Mouse (Mus musculus): ENCODE measurements around the gene Camkmt. TPM values are rescaled to one million over a fixed set of nuclear protein-coding genes. Genes with fewer than 3 reads are reported as not detected.

The Camkmt gene
- polyA plus RNA-seq, 1 experiment, result 3.4 TPM

DNA sequence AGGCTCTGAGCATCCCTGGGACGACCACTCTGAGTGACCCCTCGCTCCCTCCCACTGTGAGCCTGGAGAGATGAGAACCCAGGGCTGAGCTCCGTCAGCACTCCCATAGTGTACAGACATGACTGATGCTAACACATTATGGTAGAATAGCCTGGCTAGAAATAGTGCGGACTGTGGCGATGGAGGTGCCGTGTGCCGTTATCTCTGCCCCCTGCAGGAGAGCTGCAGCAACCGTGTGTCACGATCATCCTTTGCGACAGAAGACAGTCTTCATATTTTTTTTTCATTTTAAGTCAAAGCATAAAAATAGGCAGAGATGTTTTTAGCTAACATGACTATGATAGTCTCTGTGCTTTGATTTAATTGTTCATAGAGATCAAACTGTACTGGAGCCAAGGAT is 245.1 kb downstream of the Camkmt start:
- DNase-seq, result no peak
- Histone ChIP-seq H3K4me1 (replicated peaks; ENCODE audit: control insufficient read depth, insufficient read depth, low read length) (no peaks in the 10 kb centered on the region), H3K27ac (ENCODE audit: control insufficient read depth, insufficient read depth, low read length) (no peak overlapping the region), H3K4me3 (ENCODE audit: control insufficient read depth, insufficient read depth, low read length) (no peak overlapping the region), H3K27me3 (ENCODE audit: control insufficient read depth, insufficient read depth, low read length) (no peaks in the 10 kb centered on the region), H3K36me3 (ENCODE audit: control insufficient read depth, insufficient read depth, low read length) (no peaks in the 10 kb centered on the region)
- WGBS, result 93% methylated on average over 10 of the region's 10 CpGs
- no peak for TF ChIP-seq CTCF (IDR thresholded peaks at IDR 0.05; ENCODE audit: borderline replicate concordance, control insufficient read depth, extremely low read depth, insufficient read depth, low read length, poor library complexity)
- no peak for TF ChIP-seq POLR2A (IDR thresholded peaks at IDR 0.05; ENCODE audit: control insufficient read depth, extremely low read depth, insufficient read depth, low read length, poor library complexity)

DNA sequence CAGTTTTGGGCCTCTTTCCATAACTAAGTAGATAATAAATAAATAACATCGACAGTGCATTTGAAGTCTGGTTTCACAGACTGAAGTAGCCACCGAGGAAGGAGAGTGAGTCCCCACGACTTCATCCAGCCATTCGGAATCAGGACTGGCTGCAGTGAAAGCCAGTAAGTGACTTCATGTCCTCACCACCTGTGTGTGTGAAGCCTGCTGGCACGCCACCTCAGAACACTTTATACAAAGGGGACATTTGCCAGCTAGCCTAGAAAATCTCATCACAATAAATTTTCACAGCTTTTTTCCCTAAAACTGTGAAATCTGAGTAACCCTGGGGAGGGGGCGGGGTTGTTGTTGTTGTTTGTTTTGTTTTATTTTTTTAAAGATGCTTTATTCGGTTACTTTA is 247.3 kb downstream of the Camkmt start:
- no peak for DNase-seq
- Histone ChIP-seq H3K36me3 (ENCODE audit: control insufficient read depth, insufficient read depth, low read length) (no peaks in the 10 kb centered on the region), H3K4me3 (ENCODE audit: control insufficient read depth, insufficient read depth, low read length) (no peak overlapping the region), H3K4me1 (replicated peaks; ENCODE audit: control insufficient read depth, insufficient read depth, low read length) (no peaks in the 10 kb centered on the region), H3K27me3 (ENCODE audit: control insufficient read depth, insufficient read depth, low read length) (no peaks in the 10 kb centered on the region), H3K27ac (ENCODE audit: control insufficient read depth, insufficient read depth, low read length) (no peak overlapping the region)
- WGBS, result 92% methylated on average over 7 of the region's 7 CpGs
- TF ChIP-seq POLR2A (IDR thresholded peaks at IDR 0.05; ENCODE audit: control insufficient read depth, extremely low read depth, insufficient read depth, low read length, poor library complexity) (no peak), CTCF (IDR thresholded peaks at IDR 0.05; ENCODE audit: borderline replicate concordance, control insufficient read depth, extremely low read depth, insufficient read depth, low read length, poor library complexity) (no peak)

DNA sequence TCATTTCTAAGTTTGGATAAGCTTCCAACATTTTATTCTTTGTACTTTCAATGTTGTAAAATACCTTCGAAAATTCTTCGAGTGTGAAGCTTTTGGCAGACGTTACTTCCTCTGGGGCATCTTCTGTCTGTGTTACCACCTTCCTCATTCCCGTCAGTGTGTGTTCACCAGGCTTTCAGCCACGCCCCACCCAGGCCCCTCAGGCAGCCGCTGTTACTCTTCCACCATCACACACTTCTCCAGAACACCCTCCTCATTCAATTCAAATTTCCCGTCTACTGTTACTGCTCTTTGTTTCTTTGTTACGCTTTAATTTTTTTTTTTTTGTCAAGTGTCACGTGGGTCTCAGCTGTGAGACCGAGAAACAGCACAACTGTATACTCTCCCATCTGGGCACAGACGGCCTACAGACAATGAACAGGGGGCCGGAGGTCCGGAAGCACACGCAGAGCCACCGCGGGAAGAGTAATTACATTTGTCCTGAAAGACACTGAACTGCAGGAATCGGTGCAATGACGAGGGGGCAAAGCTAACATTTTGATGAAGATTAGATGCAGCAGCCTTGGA is 250.9 kb downstream of the Camkmt start:
- 80% methylated on average over 18 of the region's 18 CpGs for WGBS
- no peak for TF ChIP-seq POLR2A (IDR thresholded peaks at IDR 0.05; ENCODE audit: control insufficient read depth, extremely low read depth, insufficient read depth, low read length, poor library complexity)
- no peak for TF ChIP-seq CTCF (IDR thresholded peaks at IDR 0.05; ENCODE audit: borderline replicate concordance, control insufficient read depth, extremely low read depth, insufficient read depth, low read length, poor library complexity)
- no peak overlapping the region for H3K27ac ChIP-seq (ENCODE audit: control insufficient read depth, insufficient read depth, low read length)
- no peaks in the 10 kb centered on the region for H3K27me3 ChIP-seq (ENCODE audit: control insufficient read depth, insufficient read depth, low read length)
- H3K4me1 ChIP-seq (replicated peaks; ENCODE audit: control insufficient read depth, insufficient read depth, low read length), result no peaks in the 10 kb centered on the region
- no peak for DNase-seq
- no peak overlapping the region for H3K4me3 ChIP-seq (ENCODE audit: control insufficient read depth, insufficient read depth, low read length)
- H3K36me3 ChIP-seq (ENCODE audit: control insufficient read depth, insufficient read depth, low read length), result no peaks in the 10 kb centered on the region

DNA sequence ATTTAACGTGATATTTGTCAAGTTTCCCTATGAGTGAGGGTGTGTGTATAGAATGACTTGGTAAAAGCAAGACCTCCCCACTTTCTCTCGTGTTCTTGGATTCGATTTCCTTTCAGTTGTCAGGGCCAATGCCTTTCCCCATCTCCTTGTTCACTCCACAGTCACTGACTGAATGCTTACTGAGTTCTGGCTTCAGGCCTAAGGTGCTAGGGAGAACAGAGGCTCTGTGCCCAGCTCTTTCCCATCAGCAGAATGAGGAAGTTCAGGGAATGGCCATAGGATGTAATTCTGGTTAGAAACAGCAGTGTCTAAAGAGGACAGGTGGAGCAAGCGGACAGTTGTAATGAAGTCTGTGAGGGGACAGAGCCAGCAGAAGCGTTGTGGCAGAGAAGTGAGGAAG is 252.1 kb downstream of the Camkmt start:
- Histone ChIP-seq H3K27me3 (ENCODE audit: control insufficient read depth, insufficient read depth, low read length) (no peaks in the 10 kb centered on the region), H3K4me3 (ENCODE audit: control insufficient read depth, insufficient read depth, low read length) (no peak overlapping the region), H3K4me1 (replicated peaks; ENCODE audit: control insufficient read depth, insufficient read depth, low read length) (no peaks in the 10 kb centered on the region), H3K36me3 (ENCODE audit: control insufficient read depth, insufficient read depth, low read length) (no peaks in the 10 kb centered on the region), H3K27ac (ENCODE audit: control insufficient read depth, insufficient read depth, low read length) (no peak overlapping the region)
- 90% methylated on average over 5 of the region's 5 CpGs for WGBS
- TF ChIP-seq CTCF (IDR thresholded peaks at IDR 0.05; ENCODE audit: borderline replicate concordance, control insufficient read depth, extremely low read depth, insufficient read depth, low read length, poor library complexity) (no peak), POLR2A (IDR thresholded peaks at IDR 0.05; ENCODE audit: control insufficient read depth, extremely low read depth, insufficient read depth, low read length, poor library complexity) (no peak)
- no peak for DNase-seq

DNA sequence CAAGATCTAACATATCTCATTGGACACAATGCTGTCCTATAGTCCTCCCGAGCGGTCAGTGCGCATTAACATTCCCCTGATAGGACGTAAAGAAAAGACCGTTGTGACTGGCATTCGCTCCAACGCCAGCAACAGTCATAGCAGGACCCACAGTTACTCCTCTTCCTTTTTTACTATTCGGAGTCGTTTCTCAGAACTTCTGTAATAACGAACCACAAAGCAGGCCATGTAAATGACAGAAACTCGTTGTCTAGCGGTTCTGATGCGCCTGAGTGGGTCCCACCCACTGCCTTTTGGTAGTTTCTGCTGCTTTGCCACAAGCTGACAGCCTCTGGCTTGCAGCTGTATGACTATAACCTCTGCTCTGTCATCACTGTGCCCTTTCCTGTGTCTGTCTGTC is 253.1 kb downstream of the Camkmt start:
- TF ChIP-seq CTCF (IDR thresholded peaks at IDR 0.05; ENCODE audit: borderline replicate concordance, control insufficient read depth, extremely low read depth, insufficient read depth, low read length, poor library complexity), result no peak
- no peak for TF ChIP-seq POLR2A (IDR thresholded peaks at IDR 0.05; ENCODE audit: control insufficient read depth, extremely low read depth, insufficient read depth, low read length, poor library complexity)
- no peak overlapping the region for H3K4me3 ChIP-seq (ENCODE audit: control insufficient read depth, insufficient read depth, low read length)
- no peak for DNase-seq
- 95% methylated on average over 13 of the region's 13 CpGs for WGBS
- no peaks in the 10 kb centered on the region for H3K36me3 ChIP-seq (ENCODE audit: control insufficient read depth, insufficient read depth, low read length)
- H3K4me1 ChIP-seq (replicated peaks; ENCODE audit: control insufficient read depth, insufficient read depth, low read length), result no peaks in the 10 kb centered on the region
- no peaks in the 10 kb centered on the region for H3K27me3 ChIP-seq (ENCODE audit: control insufficient read depth, insufficient read depth, low read length)
- H3K27ac ChIP-seq (ENCODE audit: control insufficient read depth, insufficient read depth, low read length), result no peak overlapping the region

DNA sequence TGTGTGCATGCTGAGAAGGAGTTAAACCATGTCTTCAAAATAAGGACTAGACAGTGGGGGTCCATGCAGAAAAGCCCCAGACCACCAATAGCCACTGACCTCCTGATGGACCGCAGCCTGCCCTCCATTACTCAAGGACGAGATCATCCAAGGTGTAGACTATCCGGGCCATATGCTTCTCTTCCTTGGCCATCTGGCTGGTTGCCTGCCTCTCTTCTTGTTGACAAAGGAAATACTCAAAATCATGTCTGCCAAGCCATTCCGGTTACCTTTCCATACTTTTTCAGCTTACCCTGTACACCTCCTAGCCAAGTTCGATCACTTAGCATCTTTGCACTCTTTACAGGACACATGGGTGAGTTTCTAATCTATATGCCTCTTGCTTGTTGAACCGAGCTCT is 256.3 kb downstream of the Camkmt start:
- Histone ChIP-seq H3K4me3 (ENCODE audit: control insufficient read depth, insufficient read depth, low read length) (no peak overlapping the region), H3K36me3 (ENCODE audit: control insufficient read depth, insufficient read depth, low read length) (no peaks in the 10 kb centered on the region), H3K27me3 (ENCODE audit: control insufficient read depth, insufficient read depth, low read length) (no peaks in the 10 kb centered on the region), H3K4me1 (replicated peaks; ENCODE audit: control insufficient read depth, insufficient read depth, low read length) (no peaks in the 10 kb centered on the region), H3K27ac (ENCODE audit: control insufficient read depth, insufficient read depth, low read length) (no peak overlapping the region)
- DNase-seq, result no peak
- WGBS, result 96% methylated on average over 6 of the region's 6 CpGs
- TF ChIP-seq POLR2A (IDR thresholded peaks at IDR 0.05; ENCODE audit: control insufficient read depth, extremely low read depth, insufficient read depth, low read length, poor library complexity) (no peak), CTCF (IDR thresholded peaks at IDR 0.05; ENCODE audit: borderline replicate concordance, control insufficient read depth, extremely low read depth, insufficient read depth, low read length, poor library complexity) (no peak)

Data from thymus, adult 2 months (tissue).